Mouse (Mus musculus) midbrain, embryonic 16.5 days (tissue): ENCODE data around the gene Gm6169. TPM values are rescaled to one million over a fixed set of nuclear protein-coding genes. Genes with fewer than 3 reads are reported as not detected.
"Not testable (repeated sequence)": the region's sequence is repeated elsewhere in the genome, so short reads cannot be mapped to it uniquely, and the experiment has no call there.

Source experiments
- ATAC-seq: fragments of 200-750 bp; cut with Nextera tagmentation; 2 replicates; pipeline ENCODE4 v1.8.0; 2017; ENCODE audit warnings: moderate TSS enrichment
- H3K27ac ChIP-seq: fragments of 300-500 bp; sonication (generic); 2 replicates; pipeline ENCODE4 v1.5.1; 2014; ENCODE audit warnings: mild to moderate bottlenecking, low read length, mixed read lengths
- H3K27me3 ChIP-seq: fragments of 300-500 bp; sonication (generic); 2 replicates; pipeline ENCODE4 v1.6.1; 2014; ENCODE audit warnings: low read depth, low read length, mixed read lengths; ENCODE audit not compliant: control insufficient read depth, insufficient read depth
- H3K36me3 ChIP-seq: fragments of 300-500 bp; sonication (generic); 2 replicates; pipeline ENCODE4 v1.6.1; 2014; ENCODE audit warnings: mild to moderate bottlenecking, low read length, moderate library complexity, mixed read lengths; ENCODE audit not compliant: control insufficient read depth, insufficient read depth
- H3K4me1 ChIP-seq: fragments of 300-500 bp; sonication (generic); 2 replicates; pipeline ENCODE4 v1.6.1; 2014; ENCODE audit warnings: mild to moderate bottlenecking, low read length, mixed read lengths; ENCODE audit not compliant: control insufficient read depth, insufficient read depth
- H3K4me2 ChIP-seq: fragments of 300-500 bp; sonication (generic); 2 replicates; pipeline ENCODE4 v1.6.1; 2014; ENCODE audit warnings: mild to moderate bottlenecking, low read length, mixed read lengths
- H3K4me3 ChIP-seq: fragments of 300-500 bp; sonication (generic); 2 replicates; pipeline ENCODE4 v1.5.1; 2014; ENCODE audit warnings: low read depth, mild to moderate bottlenecking, low read length, moderate library complexity, mixed read lengths
- H3K9ac ChIP-seq: fragments of 300-500 bp; sonication (generic); 2 replicates; pipeline ENCODE4 v1.6.1; 2014; ENCODE audit warnings: low read depth, low read length, mixed read lengths
- H3K9me3 ChIP-seq: fragments of 300-500 bp; sonication (generic); replicated peaks from 2 replicates; pipeline ENCODE4 v1.6.1; 2014; ENCODE audit warnings: mild to moderate bottlenecking, low read length, mixed read lengths; ENCODE audit not compliant: control insufficient read depth, poor library complexity, severe bottlenecking
- WGBS: fragments of 180-500 bp; shearing (Covaris S2); extraction: QIAGEN DNeasy Blood & Tissue Kit; methylation state at CpG from one replicate; pipeline ENCODE4 v1.1.7; 2014; 5-methylcytosine and 5-hydroxymethylcytosine counted together
- polyA plus RNA-seq: library from polyadenylated mRNA; unstranded; fragments of >200 nt; fragmentation: Nextera tagmentation; extraction: Ambion mirVana; gene quantifications from 2 replicates; pipeline ENCODE4 v1.2.1, GENCODE M21; 2015

Gm6169 gene
- polyA plus RNA-seq, 1 experiment from 2014 or later: 0.67 TPM

- H3K4me1 ChIP-seq: peaks cover 12% of the 10 kb centered on the region
- no peak overlapping the region for H3K4me3 ChIP-seq
- no peaks in the 10 kb centered on the region for H3K9me3 ChIP-seq
- no peak overlapping the region for H3K9ac ChIP-seq
- no peak overlapping the region for H3K27ac ChIP-seq
- H3K27me3 ChIP-seq: no peaks in the 10 kb centered on the region
- H3K4me2 ChIP-seq: no peak overlapping the region
- WGBS: 89% methylated on average over 2 of the region's 2 CpGs
- no peaks in the 10 kb centered on the region for H3K36me3 ChIP-seq
- ATAC-seq: no peak
Observed at GRCm38 (mm10) chr13:97077556-97077955, 21.5 kb downstream of the Gm6169 start.

- Histone ChIP-seq H3K9me3 (no peaks in the 10 kb centered on the region), H3K4me2 (peak overlapping the region; percentile 64), H3K4me3 (no peak overlapping the region), H3K36me3 (no peaks in the 10 kb centered on the region), H3K27ac (no peak overlapping the region), H3K27me3 (no peaks in the 10 kb centered on the region), H3K4me1 (peaks cover 12% of the 10 kb centered on the region), H3K9ac (no peak overlapping the region)
- 41% methylated on average over 1 of the region's 1 CpGs for WGBS
- ATAC-seq: no peak
Observed at GRCm38 (mm10) chr13:97073497-97073896, 25.5 kb downstream of the Gm6169 start.

GRCm38 (mm10) chr13:97071626-97072241 lies 27.3 kb downstream of the Gm6169 start:
- Histone ChIP-seq H3K4me1 (peaks cover 12% of the 10 kb centered on the region), H3K4me2 (peak overlapping the region; percentile 64), H3K9me3 (no peaks in the 10 kb centered on the region), H3K9ac (peak overlapping the region; percentile 97), H3K27me3 (peaks cover 3% of the 10 kb centered on the region), H3K4me3 (peak overlapping the region; percentile 88), H3K36me3 (no peaks in the 10 kb centered on the region), H3K27ac (peak overlapping the region; percentile 97)
- ATAC-seq: peak; percentile 87
- WGBS: under 1% methylated on average over 44 of the region's 76 CpGs

GRCm38 (mm10) chr13:97070931-97071625 lies 28.0 kb downstream of the Gm6169 start:
- H3K4me3 ChIP-seq: peak overlapping the region; percentile 88
- peak overlapping the region; percentile 97 for H3K9ac ChIP-seq
- peaks cover 12% of the 10 kb centered on the region for H3K4me1 ChIP-seq
- H3K4me2 ChIP-seq: peak overlapping the region; percentile 64
- H3K9me3 ChIP-seq: no peaks in the 10 kb centered on the region
- under 1% methylated on average over 39 of the region's 85 CpGs for WGBS
- peak overlapping the region; percentile 97 for H3K27ac ChIP-seq
- H3K27me3 ChIP-seq: peaks cover 3% of the 10 kb centered on the region
- H3K36me3 ChIP-seq: no peaks in the 10 kb centered on the region
- peak; percentile 91 for ATAC-seq

GRCm38 (mm10) chr13:97068151-97068550 lies 30.9 kb downstream of the Gm6169 start:
- H3K9me3 ChIP-seq: no peaks in the 10 kb centered on the region
- no peak overlapping the region for H3K9ac ChIP-seq
- no peaks in the 10 kb centered on the region for H3K36me3 ChIP-seq
- H3K27me3 ChIP-seq: peaks cover 3% of the 10 kb centered on the region
- peaks cover 5% of the 10 kb centered on the region for H3K4me1 ChIP-seq
- no peak for ATAC-seq
- 30% methylated on average over 8 of the region's 8 CpGs for WGBS
- H3K4me3 ChIP-seq: no peak overlapping the region
- no peak overlapping the region for H3K4me2 ChIP-seq
- H3K27ac ChIP-seq: no peak overlapping the region

GRCm38 (mm10) chr13:97067691-97068090 lies 31.3 kb downstream of the Gm6169 start:
- peaks cover 1% of the 10 kb centered on the region for H3K4me1 ChIP-seq
- H3K4me3 ChIP-seq: no peak overlapping the region
- ATAC-seq: no peak
- no peak overlapping the region for H3K9ac ChIP-seq
- 5% methylated on average over 6 of the region's 6 CpGs for WGBS
- H3K4me2 ChIP-seq: no peak overlapping the region
- no peak overlapping the region for H3K27ac ChIP-seq
- peaks cover 3% of the 10 kb centered on the region for H3K27me3 ChIP-seq
- no peaks in the 10 kb centered on the region for H3K9me3 ChIP-seq
- no peaks in the 10 kb centered on the region for H3K36me3 ChIP-seq

- no peak within 1 kb of the TSS for H3K9ac ChIP-seq
- H3K4me1 ChIP-seq: no peaks in the 10 kb centered on the region
- peaks cover 3% of the 10 kb centered on the region for H3K27me3 ChIP-seq
- 31% methylated on average over 15 of the region's 15 CpGs for WGBS
- no peaks in the 10 kb centered on the region for H3K9me3 ChIP-seq
- no peak within 1 kb of the TSS for H3K4me3 ChIP-seq
- H3K27ac ChIP-seq: no peak within 1 kb of the TSS
- H3K36me3 ChIP-seq: no peaks in the 10 kb centered on the region
- no peak within 1 kb of the TSS for H3K4me2 ChIP-seq
- no peak for ATAC-seq
Observed at GRCm38 (mm10) chr13:97066649-97067550, 32.1 kb downstream of the Gm6169 start, which contains the start of gene Fam169a. TSS of gene Fam169a (plus strand) at chr13:97067286.

- not testable (repeated sequence) for H3K27ac ChIP-seq, H3K27me3 ChIP-seq, H3K9ac ChIP-seq, ATAC-seq, H3K4me1 ChIP-seq, H3K4me3 ChIP-seq, H3K9me3 ChIP-seq, H3K4me2 ChIP-seq, H3K36me3 ChIP-seq
- WGBS: 36% methylated on average over 18 of the region's 18 CpGs
Observed at GRCm38 (mm10) chr13:97064844-97065621, 34.0 kb downstream of the Gm6169 start.
